Comparison of ENCODE assay signal across 7 mouse cellular contexts in the genomic region with DNA sequence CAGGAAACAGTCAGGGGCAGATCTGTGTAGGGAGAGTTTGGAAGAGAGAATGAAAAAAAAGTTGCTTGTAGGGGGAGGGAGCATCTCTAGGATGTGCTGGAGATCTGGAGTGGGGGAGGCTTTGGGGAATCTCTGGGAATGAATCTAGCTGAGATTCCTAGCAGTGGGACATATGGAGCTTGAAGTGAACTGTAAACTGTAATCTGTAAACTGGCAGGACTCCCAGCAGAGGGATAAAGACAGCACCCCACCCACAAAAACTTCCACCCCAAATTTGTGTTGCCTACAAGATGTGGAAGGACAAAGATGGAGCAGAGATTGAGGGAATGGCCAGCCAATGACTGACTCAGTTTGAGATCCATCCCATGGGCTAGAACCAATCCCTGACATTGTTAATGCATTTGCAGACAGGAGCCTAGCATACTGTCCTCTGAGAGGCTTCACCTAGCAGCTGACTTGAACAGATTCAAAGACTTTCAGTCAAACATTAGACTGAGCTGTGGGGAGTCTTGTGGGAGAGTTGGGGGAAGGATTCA.
"Had no signal": no experiment of that assay in that cellular context is flagged by ENCODE, and none has a peak within 500 bp of the region (broad histone marks: within the 10 kb centered on the region; RNA-seq: fewer than 3 reads in every experiment).

No protein-coding gene starts in this region.

- DNase-seq: kidney, adult 8-10 months; kidney, postnatal 4 days; liver; liver, embryonic 13.5 days; liver, postnatal 0 days; lung, postnatal 14 days; thymus, postnatal 4 days had no signal
